Mouse (Mus musculus): ENCODE results near the gene Zfp524. TPM values are rescaled to one million over a fixed set of nuclear protein-coding genes. Genes with fewer than 3 reads are reported as not detected.
"Not testable (repeated sequence)": the region's sequence is repeated elsewhere in the genome, so short reads cannot be mapped to it uniquely, and the experiment has no call there.

The Zfp524 gene
- polyA plus RNA-seq, 1 experiment from 2014 or later: 8.7 TPM

DNA sequence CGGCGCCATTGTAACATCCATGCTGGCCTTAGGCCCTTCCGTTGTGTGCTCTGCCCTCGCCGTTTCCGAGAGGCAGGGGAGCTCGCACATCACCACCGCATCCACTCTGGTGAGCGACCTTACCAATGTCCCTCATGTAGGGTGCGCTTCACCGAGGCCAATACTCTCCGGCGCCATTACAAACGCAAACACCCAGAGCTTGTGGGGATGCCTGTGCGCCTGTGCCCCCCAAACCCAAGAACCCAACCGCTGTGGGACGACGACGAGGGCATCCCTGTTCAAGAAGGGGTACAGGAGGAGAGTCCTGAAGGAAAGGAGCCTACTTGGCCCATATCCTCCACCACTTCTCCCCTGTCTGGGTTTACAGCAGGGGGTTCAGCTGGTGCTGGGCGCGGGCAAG is 3.7 kb downstream of the Zfp524 start:
- no peak overlapping the region for H3K9ac ChIP-seq
- no peak overlapping the region for H3K4me2 ChIP-seq (replicated peaks)
- peaks cover 10% of the 10 kb centered on the region for H3K4me1 ChIP-seq
- no peak overlapping the region for H3K27ac ChIP-seq
- ATAC-seq (ENCODE audit: low FRiP score, low read depth): no peak
- no peaks in the 10 kb centered on the region for H3K9me3 ChIP-seq
- 97% methylated on average over 21 of the region's 21 CpGs for WGBS
- peaks cover 11% of the 10 kb centered on the region for H3K36me3 ChIP-seq
- H3K4me3 ChIP-seq: no peak overlapping the region
- H3K27me3 ChIP-seq (replicated peaks): no peaks in the 10 kb centered on the region

DNA sequence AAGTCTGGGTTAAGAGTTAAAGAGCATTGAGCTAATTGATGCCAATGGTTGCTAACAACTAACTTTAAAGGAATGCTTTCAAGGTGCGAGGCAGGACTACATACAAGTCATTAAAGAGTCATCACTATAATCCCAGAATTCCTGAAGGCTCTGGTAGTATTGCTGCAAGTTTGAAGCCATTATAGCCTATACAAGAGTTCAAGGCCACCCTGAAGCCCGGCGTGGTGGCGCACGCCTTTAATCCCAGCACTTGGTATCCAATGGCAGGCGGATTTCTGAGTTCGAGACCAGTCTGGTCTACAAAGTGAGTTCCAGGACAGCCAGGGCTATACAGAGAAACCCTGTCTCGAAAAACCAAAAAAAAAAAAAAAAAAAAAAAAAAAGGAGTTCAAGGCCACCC is 5.4 kb downstream of the Zfp524 start:
- WGBS: 28% methylated on average over 8 of the region's 8 CpGs
- not testable (repeated sequence) for H3K27ac ChIP-seq; ATAC-seq (ENCODE audit: low FRiP score, low read depth); H3K27me3 ChIP-seq (replicated peaks); H3K9me3 ChIP-seq; H3K9ac ChIP-seq
- peak overlapping the region; percentile 83 for H3K4me2 ChIP-seq (replicated peaks)
- peaks cover 10% of the 10 kb centered on the region for H3K4me1 ChIP-seq
- peaks cover 27% of the 10 kb centered on the region for H3K36me3 ChIP-seq
- peak overlapping the region; percentile 87 for H3K4me3 ChIP-seq

GRCm38 (mm10) chr7:5020000-5020681 is 5.9 kb downstream of the Zfp524 start, which contains the start of the genes Zfp865 and Ccdc106:
Gene Zfp865, plus strand, starts transcription at chr7:5020376.
Gene Ccdc106, plus strand, starts transcription at chr7:5020553.
- Histone ChIP-seq H3K9me3 (no peaks in the 10 kb centered on the region), H3K9ac (peak within 1 kb of the TSS; percentile 95), H3K27me3 (replicated peaks) (no peaks in the 10 kb centered on the region), H3K27ac (peak within 1 kb of the TSS; percentile 83), H3K4me3 (peak within 1 kb of the TSS; percentile 87), H3K4me1 (peaks cover 10% of the 10 kb centered on the region), H3K36me3 (peaks cover 28% of the 10 kb centered on the region), H3K4me2 (replicated peaks) (peak within 1 kb of the TSS; percentile 83)
- peak; percentile 80 for ATAC-seq (ENCODE audit: low FRiP score, low read depth)
- WGBS: under 1% methylated on average over 49 of the region's 49 CpGs

DNA sequence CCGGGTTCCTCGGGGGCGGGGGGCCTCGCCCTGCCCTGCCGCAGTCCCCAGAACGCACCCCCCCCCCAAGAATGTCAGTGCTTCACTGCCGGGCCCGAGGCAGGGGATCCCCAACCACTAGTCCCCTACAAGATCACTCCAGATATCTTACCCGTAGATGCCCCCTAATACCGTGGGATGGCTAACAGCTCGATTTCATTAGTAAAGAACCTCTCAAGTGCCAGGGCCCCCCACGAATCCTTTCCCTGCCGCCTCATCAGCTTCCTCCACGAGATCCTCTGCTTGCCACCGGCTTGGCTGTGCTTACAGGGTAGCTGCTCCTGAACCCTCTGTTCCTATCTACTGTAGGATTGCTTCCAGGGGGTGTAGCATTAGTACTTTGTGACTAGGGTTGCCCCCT is 6.5 kb downstream of the Zfp524 start:
- Histone ChIP-seq H3K4me2 (replicated peaks) (peak overlapping the region; percentile 83), H3K9ac (peak overlapping the region; percentile 95), H3K4me1 (peaks cover 10% of the 10 kb centered on the region), H3K36me3 (peaks cover 28% of the 10 kb centered on the region), H3K27me3 (replicated peaks) (no peaks in the 10 kb centered on the region), H3K4me3 (peak overlapping the region; percentile 87), H3K9me3 (no peaks in the 10 kb centered on the region), H3K27ac (peak overlapping the region; percentile 83)
- under 1% methylated on average over 14 of the region's 15 CpGs for WGBS
- peak; percentile 19 for ATAC-seq (ENCODE audit: low FRiP score, low read depth)

DNA sequence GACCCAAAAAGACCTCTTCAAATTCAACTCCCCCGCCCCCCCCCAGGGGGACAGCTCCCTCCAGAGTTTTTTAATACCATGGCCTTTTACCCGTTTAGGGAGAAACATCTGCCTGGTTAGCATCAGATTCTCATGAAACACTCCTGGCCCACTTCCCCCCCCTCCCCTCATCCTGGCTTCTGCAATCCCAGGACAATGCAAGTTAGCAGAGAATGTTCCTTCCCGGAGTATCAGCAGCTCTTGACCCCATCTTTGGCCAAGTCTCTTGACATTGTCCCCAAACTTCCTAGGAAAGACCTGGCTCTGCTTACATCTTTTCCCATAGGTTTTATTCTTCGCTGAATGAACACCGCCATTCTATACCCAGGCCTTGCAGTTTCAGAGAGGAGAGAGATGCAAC is 7.0 kb downstream of the Zfp524 start:
- Histone ChIP-seq H3K4me1 (peaks cover 10% of the 10 kb centered on the region), H3K9ac (peak overlapping the region; percentile 95), H3K4me3 (peak overlapping the region; percentile 87), H3K4me2 (replicated peaks) (peak overlapping the region; percentile 83), H3K27me3 (replicated peaks) (no peaks in the 10 kb centered on the region), H3K36me3 (peaks cover 28% of the 10 kb centered on the region), H3K27ac (no peak overlapping the region), H3K9me3 (no peaks in the 10 kb centered on the region)
- ATAC-seq (ENCODE audit: low FRiP score, low read depth): no peak
- WGBS: 55% methylated on average over 5 of the region's 5 CpGs

DNA sequence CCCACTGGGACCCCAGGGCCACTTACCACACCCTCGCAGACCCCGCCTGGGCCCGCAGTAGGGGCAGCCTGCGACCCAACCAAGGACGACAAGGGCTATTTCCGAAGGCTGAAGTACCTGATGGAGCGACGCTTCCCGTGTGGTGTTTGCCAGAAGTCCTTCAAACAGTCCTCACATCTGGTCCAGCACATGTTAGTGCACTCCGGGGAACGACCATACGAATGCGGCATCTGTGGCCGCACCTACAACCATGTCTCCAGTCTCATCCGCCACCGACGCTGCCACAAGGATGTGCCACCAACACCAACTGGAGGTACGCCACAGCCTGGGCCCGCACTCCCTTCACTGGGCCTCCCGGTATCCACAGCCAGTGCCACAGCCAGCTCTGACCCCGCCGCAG is 15.3 kb downstream of the Zfp524 start:
- no peak overlapping the region for H3K27ac ChIP-seq
- no peak for ATAC-seq (ENCODE audit: low FRiP score, low read depth)
- H3K36me3 ChIP-seq: peaks cover 75% of the 10 kb centered on the region
- no peak overlapping the region for H3K4me3 ChIP-seq
- H3K9me3 ChIP-seq: peaks cover 31% of the 10 kb centered on the region
- no peak overlapping the region for H3K4me2 ChIP-seq (replicated peaks)
- no peaks in the 10 kb centered on the region for H3K27me3 ChIP-seq (replicated peaks)
- H3K4me1 ChIP-seq: no peaks in the 10 kb centered on the region
- 95% methylated on average over 22 of the region's 22 CpGs for WGBS
- H3K9ac ChIP-seq: no peak overlapping the region

GRCm38 (mm10) chr7:5029946-5030345 is 15.7 kb downstream of the Zfp524 start:
- H3K4me3 ChIP-seq: no peak overlapping the region
- H3K9ac ChIP-seq: no peak overlapping the region
- ATAC-seq (ENCODE audit: low FRiP score, low read depth): no peak
- peaks cover 31% of the 10 kb centered on the region for H3K9me3 ChIP-seq
- H3K27me3 ChIP-seq (replicated peaks): no peaks in the 10 kb centered on the region
- H3K36me3 ChIP-seq: peaks cover 78% of the 10 kb centered on the region
- 92% methylated on average over 21 of the region's 21 CpGs for WGBS
- H3K4me1 ChIP-seq: no peaks in the 10 kb centered on the region
- H3K27ac ChIP-seq: no peak overlapping the region
- H3K4me2 ChIP-seq (replicated peaks): no peak overlapping the region

DNA sequence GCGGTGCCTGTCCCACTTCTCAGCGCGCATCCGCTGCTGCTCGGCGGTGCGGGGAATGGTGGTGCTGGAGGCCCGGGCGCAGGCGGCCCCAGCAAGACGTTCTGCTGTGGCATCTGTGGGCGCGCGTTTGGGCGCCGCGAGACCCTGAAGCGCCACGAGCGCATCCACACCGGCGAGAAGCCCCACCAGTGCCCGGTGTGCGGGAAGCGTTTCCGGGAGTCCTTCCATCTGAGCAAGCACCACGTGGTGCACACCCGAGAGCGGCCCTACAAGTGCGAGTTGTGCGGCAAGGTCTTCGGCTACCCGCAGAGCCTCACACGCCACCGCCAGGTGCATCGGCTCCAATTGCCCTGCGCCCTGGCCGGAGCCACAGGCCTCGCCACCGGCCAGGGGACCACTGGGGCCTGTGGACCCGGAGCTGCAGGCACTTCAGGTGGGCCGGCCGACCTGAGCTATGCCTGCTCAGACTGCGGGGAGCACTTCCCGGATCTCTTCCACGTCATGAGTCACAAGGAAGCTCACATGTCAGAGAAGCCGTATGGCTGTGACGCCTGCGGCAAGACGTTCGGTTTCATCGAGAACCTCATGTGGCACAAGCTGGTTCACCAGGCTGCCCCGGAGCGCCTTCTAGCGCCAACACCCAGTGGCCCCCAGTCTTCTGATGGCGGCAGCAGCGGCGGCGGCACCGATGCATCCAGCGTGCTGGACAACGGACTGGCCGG is 16.5 kb downstream of the Zfp524 start:
- Histone ChIP-seq H3K27me3 (replicated peaks) (no peaks in the 10 kb centered on the region), H3K36me3 (peaks cover 85% of the 10 kb centered on the region), H3K4me1 (no peaks in the 10 kb centered on the region), H3K4me3 (no peak overlapping the region), H3K9ac (no peak overlapping the region), H3K27ac (no peak overlapping the region), H3K9me3 (peaks cover 31% of the 10 kb centered on the region), H3K4me2 (replicated peaks) (no peak overlapping the region)
- no peak for ATAC-seq (ENCODE audit: low FRiP score, low read depth)
- whole genome bisulfite sequencing: 80% methylated on average over 63 of the region's 63 CpGs

DNA sequence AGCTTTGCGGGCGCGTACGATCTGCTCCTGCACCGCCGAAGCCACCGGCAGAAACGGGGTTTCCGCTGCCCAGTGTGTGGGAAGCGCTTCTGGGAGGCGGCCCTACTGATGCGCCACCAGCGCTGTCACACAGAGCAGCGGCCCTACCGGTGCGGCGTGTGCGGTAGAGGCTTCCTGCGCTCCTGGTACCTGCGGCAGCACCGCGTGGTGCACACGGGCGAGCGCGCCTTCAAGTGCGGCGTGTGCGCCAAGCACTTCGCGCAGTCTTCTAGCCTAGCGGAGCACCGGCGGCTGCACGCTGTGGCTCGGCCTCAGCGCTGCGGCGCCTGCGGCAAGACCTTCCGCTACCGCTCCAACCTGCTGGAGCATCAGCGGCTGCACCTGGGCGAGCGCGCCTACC is 17.3 kb downstream of the Zfp524 start:
- peaks cover 91% of the 10 kb centered on the region for H3K36me3 ChIP-seq
- no peak overlapping the region for H3K9ac ChIP-seq
- 69% methylated on average over 46 of the region's 46 CpGs for WGBS
- no peak overlapping the region for H3K4me2 ChIP-seq (replicated peaks)
- ATAC-seq (ENCODE audit: low FRiP score, low read depth): 0 out of 2 replicates have a peak, but pooled peaks have one; percentile 5
- no peaks in the 10 kb centered on the region for H3K27me3 ChIP-seq (replicated peaks)
- H3K4me1 ChIP-seq: no peaks in the 10 kb centered on the region
- H3K4me3 ChIP-seq: no peak overlapping the region
- no peak overlapping the region for H3K27ac ChIP-seq
- peaks cover 31% of the 10 kb centered on the region for H3K9me3 ChIP-seq

DNA sequence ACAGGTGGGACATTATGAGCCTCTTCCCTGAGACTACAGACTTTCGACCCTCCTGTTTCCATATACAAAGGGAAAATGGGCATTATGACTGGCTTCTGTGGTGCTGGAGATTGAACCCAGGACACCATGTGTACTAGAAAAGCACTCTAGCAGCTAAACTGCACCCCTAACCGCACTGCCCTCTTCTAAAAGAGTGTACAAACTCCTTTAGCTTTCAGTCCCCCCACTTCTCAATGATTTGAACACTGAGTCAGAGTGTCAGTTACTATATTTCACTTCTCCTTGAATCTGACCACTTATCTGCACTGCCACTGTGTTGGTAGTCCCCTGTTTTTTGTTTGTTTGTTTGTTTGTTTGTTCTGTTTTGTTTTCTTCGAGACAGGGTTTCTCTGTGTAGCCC is 19.6 kb downstream of the Zfp524 start, which contains the start of gene 4632433K11Rik:
4632433K11Rik (plus strand) TSS at position 301 of the 400 bp plus-strand sequence.
- H3K4me3 ChIP-seq: no peak within 1 kb of the TSS
- H3K4me2 ChIP-seq (replicated peaks): no peak within 1 kb of the TSS
- no peak for ATAC-seq (ENCODE audit: low FRiP score, low read depth)

DNA sequence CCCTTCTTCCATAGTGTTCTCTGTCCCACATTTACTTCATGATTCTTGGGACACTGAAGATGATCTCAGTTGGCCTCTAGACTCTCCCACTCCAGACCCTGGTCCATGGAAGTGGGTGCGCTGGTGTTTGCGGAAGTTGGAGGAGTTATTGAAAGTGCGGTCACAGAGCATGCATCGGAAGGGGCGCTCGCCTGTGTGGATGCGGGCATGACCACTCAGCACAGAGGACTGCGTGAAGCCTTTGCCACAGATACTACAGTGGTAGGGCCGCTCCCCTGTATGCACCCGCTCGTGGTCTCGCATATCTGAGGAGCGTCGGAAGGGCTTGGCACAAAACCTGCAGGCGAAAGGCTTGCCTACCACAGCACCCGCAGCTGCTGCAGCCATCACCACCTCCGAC is 21.4 kb downstream of the Zfp524 start:
- Histone ChIP-seq H3K4me2 (replicated peaks) (no peak overlapping the region), H3K4me1 (no peaks in the 10 kb centered on the region; the same call in 1 of the 2 replicates), H3K27me3 (replicated peaks) (no peaks in the 10 kb centered on the region), H3K9me3 (peaks cover 15% of the 10 kb centered on the region), H3K4me3 (no peak overlapping the region), H3K9ac (no peak overlapping the region), H3K27ac (no peak overlapping the region), H3K36me3 (peaks cover 55% of the 10 kb centered on the region)
- ATAC-seq (ENCODE audit: low FRiP score, low read depth): no peak
- WGBS: 94% methylated on average over 17 of the region's 17 CpGs

More for the DNA sequence above, 19.6 kb downstream of the Zfp524 start, which contains the start of gene 4632433K11Rik:
- WGBS: 89% methylated on average over 3 of the region's 3 CpGs
- Histone ChIP-seq H3K4me1 (no peaks in the 10 kb centered on the region; the same call in 1 of the 2 replicates), H3K27ac (no peak within 1 kb of the TSS), H3K9ac (no peak within 1 kb of the TSS), H3K27me3 (replicated peaks) (no peaks in the 10 kb centered on the region), H3K9me3 (peaks cover 31% of the 10 kb centered on the region), H3K36me3 (peaks cover 73% of the 10 kb centered on the region)

GRCm38 (mm10) chr7:5036136-5036535 is 21.9 kb downstream of the Zfp524 start:
- Histone ChIP-seq H3K36me3 (peaks cover 50% of the 10 kb centered on the region), H3K27ac (no peak overlapping the region), H3K4me1 (no peaks in the 10 kb centered on the region; the same call in 1 of the 2 replicates), H3K9ac (no peak overlapping the region), H3K4me2 (replicated peaks) (no peak overlapping the region), H3K4me3 (no peak overlapping the region), H3K27me3 (replicated peaks) (no peaks in the 10 kb centered on the region), H3K9me3 (peaks cover 10% of the 10 kb centered on the region)
- 92% methylated on average over 9 of the region's 9 CpGs for WGBS
- no peak for ATAC-seq (ENCODE audit: low FRiP score, low read depth)
